9 mouse cellular contexts compared by ENCODE assay signal in genomic region chr5:24605321-24605979, GRCm38 (mm10). TPM values are rescaled to one million over a fixed set of nuclear protein-coding genes. Genes with fewer than 3 reads are reported as not detected.
DNase-seq lines count a peak whose midpoint lies in the region; ATAC-seq lines count a peak whose summit lies in the region.
"Had no signal": no experiment of that assay in that cellular context is flagged by ENCODE, and none has a peak within 500 bp of the region (broad histone marks: within the 10 kb centered on the region; RNA-seq: fewer than 3 reads in every experiment).

No protein-coding gene starts in this region.

- 7% methylated on average over 6 of the region's 6 CpGs for WGBS in limb, embryonic 13.5 days
- WGBS in stomach, embryonic 15.5 days, result 10% methylated on average over 6 of the region's 6 CpGs

- no peaks in the 10 kb centered on the region for H3K36me3 ChIP-seq in limb, embryonic 13.5 days
- H3K36me3 ChIP-seq in stomach, embryonic 15.5 days, result no peaks in the 10 kb centered on the region

- peak; percentile 15 to 34 for DNase-seq in cerebellum, postnatal 14 days
- no peak for DNase-seq in cerebellum, adult 9-11 months
- peak; percentile 55 for DNase-seq in retina, embryonic 14.5 days (ENCODE audit: low spot score)
- no peak for DNase-seq in retina, postnatal 1 day
- no peak for DNase-seq in B cell, adult 2 months

- no peaks in the 10 kb centered on the region for H3K27me3 ChIP-seq in limb, embryonic 13.5 days
- H3K27me3 ChIP-seq in stomach, embryonic 15.5 days (replicated peaks), result no peaks in the 10 kb centered on the region

- H3K27ac ChIP-seq in limb, embryonic 13.5 days, result peak overlapping the region; percentile 100
- H3K27ac ChIP-seq in stomach, embryonic 15.5 days, result peak overlapping the region; percentile 99

- peaks cover 49% of the 10 kb centered on the region for H3K4me1 ChIP-seq in limb, embryonic 13.5 days
- peaks cover 42% of the 10 kb centered on the region for H3K4me1 ChIP-seq in stomach, embryonic 15.5 days

- H3K9me3 ChIP-seq in limb, embryonic 13.5 days, result no peaks in the 10 kb centered on the region
- H3K9me3 ChIP-seq in stomach, embryonic 15.5 days, result no peaks in the 10 kb centered on the region

- H3K4me3 ChIP-seq in limb, embryonic 13.5 days, result peak overlapping the region; percentile 70
- H3K4me3 ChIP-seq in stomach, embryonic 15.5 days (replicated peaks), result peak overlapping the region; percentile 64

- no peak for ATAC-seq in limb, embryonic 13.5 days (ENCODE audit: low FRiP score, low read depth)
- ATAC-seq in stomach, embryonic 15.5 days (ENCODE audit: insufficient read depth, low FRiP score, low read depth), result no peak
- no peak for ATAC-seq in megakaryocyte-erythroid progenitor cell, adult 5-6 weeks (replicated peaks; ENCODE audit: low FRiP score, low TSS enrichment, poor library complexity, severe bottlenecking)

- peak overlapping the region; percentile 94 for H3K9ac ChIP-seq in limb, embryonic 13.5 days
- no peak overlapping the region for H3K9ac ChIP-seq in stomach, embryonic 15.5 days

- peak overlapping the region; percentile 92 for H3K4me2 ChIP-seq in limb, embryonic 13.5 days (replicated peaks)
- peak overlapping the region; percentile 91 for H3K4me2 ChIP-seq in stomach, embryonic 15.5 days

RNA-seq across cellular contexts. Expression of gene Smarcd3, which starts 18.8 kb away (rescaled TPM):
- polyA plus RNA-seq in limb, embryonic 13.5 days (2015; fragmentation: Nextera tagmentation; extraction: Ambion mirVana), result 51.2 and 51.3 TPM in 2 replicates
- polyA plus RNA-seq in stomach, embryonic 15.5 days (2015; fragmentation: Nextera tagmentation; extraction: Ambion mirVana), result 22.2 and 25.1 TPM in 2 replicates
- not detected in 2 replicates for total RNA-seq in megakaryocyte-erythroid progenitor cell, adult 5-6 weeks (2014; fragmentation: Nextera tagmentation)
- total RNA-seq in megakaryocyte-erythroid progenitor cell, adult 5-6 weeks (2017), result not detected in 2 replicates

RNA-seq across cellular contexts. Expression of gene Chpf2, which starts 18.9 kb away (rescaled TPM):
- polyA plus RNA-seq in limb, embryonic 13.5 days (2015; fragmentation: Nextera tagmentation; extraction: Ambion mirVana), result 31.6 and 33.3 TPM in 2 replicates
- polyA plus RNA-seq in stomach, embryonic 15.5 days (2015; fragmentation: Nextera tagmentation; extraction: Ambion mirVana), result 18.6 and 21.2 TPM in 2 replicates
- total RNA-seq in megakaryocyte-erythroid progenitor cell, adult 5-6 weeks (2014; fragmentation: Nextera tagmentation), result 12.0 and 14.7 TPM in 2 replicates
- 14.5 and 22.5 TPM in 2 replicates for total RNA-seq in megakaryocyte-erythroid progenitor cell, adult 5-6 weeks (2017)

RNA-seq across cellular contexts. Expression of gene Abcf2, which starts 28.2 kb away (rescaled TPM):
- polyA plus RNA-seq in limb, embryonic 13.5 days (2015; fragmentation: Nextera tagmentation; extraction: Ambion mirVana), result 120 and 128 TPM in 2 replicates
- 85.9 and 90.0 TPM in 2 replicates for polyA plus RNA-seq in stomach, embryonic 15.5 days (2015; fragmentation: Nextera tagmentation; extraction: Ambion mirVana)
- 70.2 and 80.7 TPM in 2 replicates for total RNA-seq in megakaryocyte-erythroid progenitor cell, adult 5-6 weeks (2014; fragmentation: Nextera tagmentation)
- 122 and 164 TPM in 2 replicates for total RNA-seq in megakaryocyte-erythroid progenitor cell, adult 5-6 weeks (2017)

RNA-seq across cellular contexts. Expression of gene 4931409K22Rik, which starts 48.8 kb away (rescaled TPM):
- polyA plus RNA-seq in limb, embryonic 13.5 days (2015; fragmentation: Nextera tagmentation; extraction: Ambion mirVana), result 0.17 and 0.49 TPM in 2 replicates
- 0.14 and 0.24 TPM in 2 replicates for polyA plus RNA-seq in stomach, embryonic 15.5 days (2015; fragmentation: Nextera tagmentation; extraction: Ambion mirVana)
- total RNA-seq in megakaryocyte-erythroid progenitor cell, adult 5-6 weeks (2014; fragmentation: Nextera tagmentation), result not detected in 2 replicates
- not detected in 2 replicates for total RNA-seq in megakaryocyte-erythroid progenitor cell, adult 5-6 weeks (2017)
- total RNA-seq: left cerebral cortex, adult 18-20 months had no signal

Comparison
In these comparisons a context has a peak if more than half of its experiments do, and no peak if none do; other contexts are left out.
1. DNase-seq: peak in cerebellum, postnatal 14 days (2 of 2) and retina, embryonic 14.5 days (single experiment); none in cerebellum, adult 9-11 months (single experiment), retina, postnatal 1 day (single experiment) and B cell, adult 2 months (0 of 2).